Mouse (Mus musculus) kidney, adult 9 months (tissue): ENCODE measurements around the gene Grb2.

Source experiments
- DNase-seq: peaks from one replicate; pipeline ENCODE4 v3.0.0; 2022

The Grb2 gene

DNA sequence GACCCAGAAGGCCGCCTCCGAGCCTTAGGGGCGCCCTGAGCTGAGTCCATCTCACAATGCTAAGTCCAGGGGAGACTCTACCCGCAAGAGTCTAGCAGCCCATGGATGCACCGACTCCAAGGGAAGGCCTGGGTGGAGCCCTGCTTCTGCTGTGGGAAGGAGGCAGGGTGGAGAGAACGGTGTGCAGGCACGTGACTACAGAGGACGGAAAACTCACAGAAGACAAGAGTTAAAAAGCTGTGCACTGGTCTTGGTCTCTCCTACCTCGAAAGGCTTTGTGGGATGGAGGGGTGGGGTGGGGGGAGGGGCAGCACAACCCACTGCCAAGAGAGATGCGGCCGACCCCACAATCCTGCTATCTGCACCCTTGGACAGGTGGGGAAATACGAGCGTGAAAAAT is 64.1 kb downstream of the Grb2 start:
- no peak for DNase-seq

- no peak for DNase-seq
These were observed 65.1 kb downstream of the Grb2 start for GRCm38 (mm10) chr11:115643265-115643664.

DNA sequence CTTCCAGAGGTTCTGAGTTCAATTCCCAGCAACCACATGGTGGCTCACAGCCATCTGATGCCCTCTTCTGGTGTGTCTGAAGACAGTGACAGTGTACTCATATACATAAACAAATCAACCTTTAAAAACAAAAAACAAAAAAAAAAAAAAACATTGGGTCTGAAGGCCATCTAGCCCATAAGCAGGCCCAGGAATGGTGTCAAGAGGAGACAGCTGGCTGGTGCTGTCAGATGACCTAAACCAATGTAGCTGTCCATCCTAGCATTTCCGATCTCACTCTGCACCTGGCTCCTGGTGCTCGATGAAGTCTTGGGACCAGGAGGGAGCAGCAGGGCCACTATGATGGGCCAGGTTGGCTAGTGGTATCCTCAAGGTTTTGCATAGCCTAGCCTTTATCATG is 65.7 kb downstream of the Grb2 start:
- no peak for DNase-seq

DNA sequence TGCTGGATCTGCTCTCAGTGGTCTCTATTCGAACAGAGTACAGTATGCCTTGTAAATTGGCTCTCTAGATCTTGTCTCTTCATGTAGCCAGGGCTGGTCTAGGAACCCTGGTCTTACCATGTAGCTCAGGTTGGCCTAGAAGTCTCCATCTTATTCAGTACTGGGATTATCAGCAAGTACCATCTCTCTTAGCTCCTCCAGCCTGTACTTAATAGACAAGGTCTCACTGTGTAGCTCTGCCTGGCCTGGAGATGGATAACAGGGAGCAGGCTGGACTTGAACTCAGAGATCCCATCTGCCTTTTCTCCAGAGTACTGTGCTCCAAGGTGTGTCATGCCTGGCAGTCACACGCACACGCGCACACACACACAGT is 66.7 kb downstream of the Grb2 start:
- no peak for DNase-seq

DNA sequence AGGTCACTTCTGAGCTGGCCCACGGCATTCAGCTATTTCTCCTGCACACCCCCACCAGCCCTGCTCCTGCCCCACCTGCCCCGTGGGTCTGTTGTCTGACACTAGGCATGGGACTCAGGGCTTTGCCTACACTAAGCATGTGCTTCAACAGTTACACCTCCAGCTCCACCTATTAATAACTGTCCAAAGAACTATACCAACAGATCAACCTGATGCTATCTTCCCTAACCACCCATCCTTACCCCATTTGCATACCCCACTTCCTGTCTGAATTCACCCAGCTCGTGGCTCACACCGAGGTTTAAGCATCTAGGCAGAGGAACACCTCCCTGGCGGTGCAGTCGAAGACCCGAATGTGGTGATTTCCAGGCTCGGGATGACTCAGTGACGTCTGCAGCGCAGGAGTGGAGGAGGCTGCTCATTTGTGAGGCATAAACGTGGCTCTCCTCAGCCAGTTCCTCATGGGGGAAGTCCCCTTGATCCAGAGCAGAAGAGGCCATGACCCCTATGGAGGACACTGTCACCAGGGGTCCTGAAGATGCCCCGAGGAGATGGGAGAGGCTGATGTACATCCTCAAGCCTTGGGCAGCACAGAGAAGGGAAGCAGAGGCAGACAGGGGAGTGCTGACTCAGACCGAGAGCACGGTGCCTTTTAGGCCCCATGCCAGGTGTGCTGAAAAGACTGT is 67.3 kb downstream of the Grb2 start:
- DNase-seq = no peak

DNA sequence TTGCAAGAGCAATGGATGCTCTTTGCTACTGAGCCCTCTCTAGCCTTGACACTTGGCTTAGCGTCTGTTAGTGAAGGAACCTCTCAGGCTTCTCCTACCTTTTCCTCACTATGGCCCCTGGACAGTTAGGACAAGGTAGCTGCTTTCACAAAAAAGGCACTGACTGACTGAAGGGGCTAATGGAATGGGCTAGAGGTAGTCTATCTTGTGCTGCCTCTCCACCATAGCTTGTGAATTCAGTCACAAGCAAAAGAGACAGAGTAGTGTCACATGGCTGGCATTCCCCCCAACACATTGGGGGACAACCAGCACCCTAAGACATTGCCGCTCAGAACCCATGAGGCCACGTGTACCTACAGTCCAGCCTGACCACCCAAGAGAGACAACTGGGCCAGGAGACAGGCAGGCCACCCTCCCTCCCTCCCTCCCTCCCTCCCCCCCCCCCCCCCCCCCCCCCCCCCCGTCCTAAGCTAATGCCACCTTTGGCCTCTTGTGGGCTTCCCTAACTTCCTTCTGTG is 68.0 kb downstream of the Grb2 start:
- no peak for DNase-seq

- no peak for DNase-seq
These were observed 68.9 kb downstream of the Grb2 start for GRCm38 (mm10) chr11:115639540-115639939.

DNA sequence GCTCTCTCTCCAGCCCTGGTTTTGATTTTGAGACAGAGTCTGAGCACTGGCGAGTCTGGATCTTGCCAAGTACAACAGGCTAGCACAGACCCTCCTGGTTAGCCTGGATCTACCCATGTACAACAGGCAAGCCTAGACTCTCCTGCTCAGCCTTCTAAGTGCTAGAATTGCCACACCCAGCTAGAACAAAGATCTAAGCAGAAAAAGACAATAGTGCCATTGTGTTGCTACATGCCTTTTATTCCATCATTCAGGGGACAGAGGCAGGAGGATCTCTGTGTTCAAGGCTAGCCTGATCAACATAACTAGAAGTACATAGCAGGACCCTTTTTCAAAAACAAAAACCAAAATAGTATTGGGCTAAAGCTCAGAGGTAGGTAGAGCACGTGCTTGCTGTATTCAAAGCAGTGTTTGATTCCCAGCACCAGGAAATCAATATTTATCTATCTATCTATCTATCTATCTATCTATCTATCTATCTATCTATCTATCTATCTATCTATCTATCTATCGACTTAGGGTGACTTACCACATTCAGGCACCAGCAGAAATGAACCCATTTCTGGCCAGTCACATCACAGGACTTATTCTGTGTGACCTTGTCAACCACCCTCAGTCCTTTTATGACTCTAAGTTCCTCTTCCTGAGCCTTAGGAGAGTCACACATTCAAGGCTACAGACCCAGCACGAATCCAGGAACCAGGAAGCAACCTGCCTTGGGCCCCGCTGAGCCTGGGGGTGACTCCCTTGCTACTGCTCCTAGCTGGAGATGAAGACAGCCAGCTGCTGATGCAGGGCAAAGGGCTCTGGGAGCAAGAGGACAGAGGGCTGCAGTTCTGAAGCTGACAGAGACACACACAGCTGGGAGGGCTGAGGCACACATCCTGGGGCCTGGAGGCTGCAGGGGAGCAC is 69.6 kb downstream of the Grb2 start:
- no peak for DNase-seq

DNA sequence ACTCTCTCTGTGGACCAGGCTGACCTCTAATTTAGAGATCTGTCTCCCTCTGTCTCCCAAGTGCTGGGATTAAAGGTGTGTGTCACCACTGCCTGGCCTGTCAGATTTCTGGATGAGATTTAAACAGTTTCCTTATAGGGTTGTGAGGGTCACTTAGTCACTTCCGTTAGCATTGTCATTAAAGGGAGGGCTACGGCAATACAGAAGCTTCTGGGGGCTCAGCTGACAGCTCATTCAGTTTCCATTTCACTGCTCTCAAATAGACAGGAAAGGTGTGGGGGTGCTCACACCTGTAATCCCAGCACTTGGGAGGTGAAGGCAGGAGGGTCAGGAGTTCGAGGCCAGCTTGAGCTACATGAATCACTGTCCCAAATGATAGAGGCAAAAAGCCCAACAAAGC is 71.4 kb downstream of the Grb2 start:
- no peak for DNase-seq

DNA sequence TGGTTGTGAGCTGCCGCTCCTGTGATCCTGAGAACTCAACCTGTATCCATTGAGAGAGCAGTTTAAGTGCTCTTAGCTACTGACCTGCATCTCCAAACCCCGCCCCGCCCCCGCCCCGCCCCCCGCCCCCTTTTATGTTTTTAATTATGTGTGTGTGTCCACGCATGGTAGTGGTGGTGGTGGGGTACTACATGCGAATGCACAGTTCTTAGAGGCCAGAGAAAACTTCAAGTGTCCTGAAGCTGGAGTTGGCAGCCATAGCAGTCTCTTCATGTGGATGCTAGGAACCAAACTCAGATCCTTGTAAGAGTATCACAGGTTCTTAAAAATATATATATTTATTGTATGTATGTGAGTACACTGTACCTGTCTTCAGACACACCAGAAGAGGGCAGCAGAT is 72.9 kb downstream of the Grb2 start:
- DNase-seq = no peak

DNA sequence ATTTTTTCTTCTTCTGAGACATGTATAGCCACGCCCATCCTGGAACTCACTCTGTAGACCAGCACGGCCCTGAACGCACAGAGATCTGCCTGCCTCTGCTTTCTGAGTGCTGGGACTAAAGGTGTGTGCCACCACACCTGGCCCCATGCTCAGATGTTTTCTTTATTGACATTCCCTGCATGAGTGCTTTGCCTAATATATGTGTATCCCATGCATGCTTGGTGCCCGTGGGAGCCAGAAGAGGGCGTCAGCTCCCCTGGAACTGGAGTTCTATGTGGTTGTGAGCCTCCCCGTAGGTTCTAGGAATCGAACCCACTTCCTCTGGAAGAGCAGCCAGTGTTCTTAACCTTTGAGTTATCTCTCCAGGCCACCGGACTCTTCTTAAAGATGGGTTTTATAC is 73.4 kb downstream of the Grb2 start:
- DNase-seq = no peak

GRCm38 (mm10) chr11:115634109-115634508 is 74.3 kb downstream of the Grb2 start:
- no peak for DNase-seq

DNA sequence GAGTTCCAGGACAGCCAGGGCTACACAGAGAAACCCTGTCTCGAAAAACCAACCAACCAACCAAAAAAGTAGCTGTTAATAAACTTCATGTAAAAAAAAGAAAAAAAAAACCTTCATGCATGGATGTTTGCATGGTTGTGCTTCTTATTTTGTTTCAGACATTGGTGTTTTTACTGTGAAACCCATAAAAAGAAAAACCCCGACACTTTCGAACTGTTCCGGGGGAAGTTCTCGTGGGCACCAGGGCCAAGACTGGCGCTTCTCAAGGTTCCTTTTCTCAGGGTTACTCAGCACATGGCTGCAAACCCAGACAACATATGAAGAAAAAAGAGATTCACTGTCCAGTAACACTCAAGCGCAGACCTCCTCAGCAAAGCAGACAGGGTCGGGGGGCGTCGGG is 75.5 kb downstream of the Grb2 start:
- no peak for DNase-seq

- DNase-seq = no peak
These were observed 76.2 kb downstream of the Grb2 start for GRCm38 (mm10) chr11:115632247-115632646.

DNA sequence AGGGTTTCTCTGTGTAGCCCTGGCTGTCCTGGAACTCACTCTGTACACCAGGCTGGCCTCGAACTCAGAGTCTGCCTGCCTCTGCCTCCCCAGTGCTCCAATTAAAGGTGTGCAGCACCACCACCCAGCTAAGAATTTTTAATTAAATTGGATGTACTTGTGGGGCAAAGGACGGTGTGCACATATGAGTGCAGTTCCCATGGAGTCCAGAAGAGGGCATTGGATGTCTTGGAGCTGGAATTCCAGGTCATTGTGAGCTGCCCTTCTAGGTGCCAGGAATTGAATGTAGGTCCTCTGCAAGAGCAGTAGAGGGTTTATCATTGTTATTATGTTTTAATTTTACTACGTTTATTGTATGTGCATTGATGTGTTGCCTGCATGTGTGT is 76.9 kb downstream of the Grb2 start:
- DNase-seq = peak; percentile 81

DNA sequence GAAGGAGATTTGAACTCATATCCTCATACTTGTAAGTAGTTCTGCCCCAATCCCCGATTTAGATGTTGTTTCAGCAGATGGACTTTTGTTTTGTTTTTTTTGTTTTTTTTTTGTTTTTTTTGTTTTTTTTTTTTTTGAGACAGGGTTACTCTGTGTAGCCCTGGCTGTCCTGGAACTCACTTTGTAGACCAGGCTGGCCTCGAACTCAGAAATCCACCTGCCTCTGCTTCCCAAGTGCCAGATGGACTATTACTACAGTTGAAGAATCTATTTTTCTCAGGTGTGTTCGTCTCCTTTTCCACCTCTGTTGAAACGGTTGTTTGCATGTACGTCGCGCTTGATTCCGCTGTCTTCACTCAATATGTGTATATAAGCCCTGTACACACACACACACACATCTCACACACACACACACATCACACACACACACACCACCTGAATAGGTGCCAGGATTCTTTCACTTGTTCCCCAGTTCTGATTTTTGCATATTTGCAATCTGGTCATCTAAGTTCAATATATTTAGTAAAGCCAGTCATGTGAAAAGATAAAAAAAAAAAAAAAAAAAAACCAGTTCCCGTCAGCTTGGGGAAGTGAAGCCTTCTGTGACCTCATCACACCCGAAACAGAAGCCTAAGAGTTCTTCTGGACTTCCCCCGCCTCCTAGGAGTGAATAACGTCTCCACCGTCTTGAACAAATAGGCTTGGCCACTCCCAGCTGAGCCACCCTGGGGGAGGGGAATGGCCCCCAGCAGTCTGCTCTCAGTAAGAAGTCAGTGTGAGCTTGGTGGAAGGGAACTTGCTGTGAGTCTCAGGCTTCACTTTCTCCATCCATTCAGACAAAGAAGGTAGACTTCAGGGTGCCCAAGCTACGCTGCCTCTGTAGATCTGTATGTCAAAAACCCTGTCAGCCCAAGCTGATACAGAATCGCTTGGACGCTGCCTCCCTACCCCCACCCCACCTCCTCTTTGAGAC is 77.6 kb downstream of the Grb2 start:
- DNase-seq = no peak

DNA sequence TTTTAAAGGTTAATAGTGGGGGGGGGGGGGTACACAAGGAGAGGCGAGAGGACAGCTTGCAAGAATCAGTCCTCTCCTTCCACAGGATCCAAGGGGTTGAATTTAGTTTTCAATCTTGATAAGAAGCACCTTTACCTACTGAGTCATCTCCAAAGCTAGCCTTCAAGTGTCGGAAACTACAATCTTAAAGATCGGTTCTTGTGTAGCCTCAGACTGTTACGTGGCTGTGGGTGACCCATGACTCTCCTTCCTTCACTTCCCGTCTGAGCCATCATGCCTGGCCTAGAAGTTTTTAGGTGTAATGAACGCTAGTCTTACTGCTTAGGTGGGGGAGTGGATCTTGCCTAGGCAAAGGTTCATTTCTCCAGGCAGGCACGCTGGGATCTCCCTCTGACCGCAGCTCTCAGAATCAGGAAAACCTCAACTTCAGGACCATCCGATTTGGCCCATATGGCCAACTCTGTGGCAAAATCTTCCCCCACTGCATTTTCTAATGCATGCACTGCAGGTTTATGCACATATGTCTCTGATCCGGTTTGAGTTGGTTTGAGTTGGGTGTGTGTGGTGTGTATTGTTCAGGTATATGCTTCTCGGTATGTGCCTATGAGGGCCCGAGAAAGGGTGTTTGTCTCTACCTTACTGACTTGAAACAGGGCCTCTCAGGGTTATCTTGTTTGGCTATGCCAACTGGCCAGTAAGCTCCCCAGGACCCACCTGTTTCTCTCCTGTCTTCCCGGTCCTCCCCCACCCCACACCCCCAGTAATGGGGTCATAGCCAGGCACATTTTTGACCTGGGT is 78.5 kb downstream of the Grb2 start:
- no peak for DNase-seq

- DNase-seq = no peak
These were observed 79.8 kb downstream of the Grb2 start for GRCm38 (mm10) chr11:115628465-115629101.

GRCm38 (mm10) chr11:115627705-115628464 is 80.5 kb downstream of the Grb2 start, which contains the start of gene Slc25a19:
Slc25a19 (minus strand) TSS chr11:115628295.
- DNase-seq = peak; percentile 100

DNA sequence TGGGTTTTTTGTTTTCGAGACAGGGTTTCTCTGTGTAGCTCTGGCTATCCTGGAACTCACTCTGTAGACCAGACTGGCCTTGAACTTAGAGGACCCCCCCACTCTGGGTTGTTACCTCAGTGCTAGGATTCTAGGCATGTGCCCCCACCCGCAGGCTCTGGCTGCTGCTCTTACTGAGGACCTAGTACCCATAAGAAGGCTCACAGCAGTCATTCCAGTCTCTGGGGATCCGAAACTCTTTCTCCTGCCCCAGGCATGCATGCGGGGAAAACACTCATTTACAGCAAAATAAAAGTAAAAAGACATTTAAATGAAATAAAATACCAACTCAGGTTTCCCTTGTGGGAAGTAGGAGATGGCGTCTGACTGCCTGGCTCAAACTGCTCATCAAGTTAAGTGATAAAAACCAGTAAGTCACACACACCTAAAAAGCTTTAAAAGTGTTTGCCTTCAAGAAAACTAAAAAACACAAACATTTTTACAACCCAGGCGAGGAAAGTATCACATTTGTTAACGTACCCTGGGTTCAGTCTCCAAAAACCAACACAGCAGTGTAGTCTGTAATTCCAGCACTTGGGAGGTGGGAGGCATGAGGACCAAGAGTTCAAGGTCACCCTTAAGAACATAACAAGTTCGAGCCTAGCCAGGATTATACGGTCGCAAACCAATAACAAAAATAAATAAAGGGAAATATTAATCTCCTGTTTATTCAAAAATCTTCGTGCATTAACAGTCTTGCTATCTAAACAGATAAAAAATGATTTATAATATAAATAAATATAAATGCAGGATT is 81.4 kb downstream of the Grb2 start:
- peak; percentile 32 for DNase-seq
